Mouse (Mus musculus): ENCODE measurements around the gene Tmem86a.

- peak; percentile 63 for TF ChIP-seq POLR2A (IDR thresholded peaks at IDR 0.05; ENCODE audit: low read depth, low read length)
- no peak for TF ChIP-seq ZC3H11A (IDR thresholded peaks at IDR 0.05; ENCODE audit: low read depth, low read length)
- TF ChIP-seq CTCF (conservative IDR thresholded peaks at IDR 0.05 in 1 of 2, IDR thresholded peaks at IDR 0.05 in 1 of 2; ENCODE audit: low read depth in 2 of 2, low read length in 2 of 2): no peak
- no peak for TF ChIP-seq MAFK (IDR thresholded peaks at IDR 0.05; ENCODE audit: insufficient replicate concordance, low read length)
- TF ChIP-seq POLR2AphosphoS2 (IDR thresholded peaks at IDR 0.05; ENCODE audit: low read depth, low read length): no peak
- TF ChIP-seq HCFC1 (IDR thresholded peaks at IDR 0.05; ENCODE audit: low read depth, low read length): no peak; the same call in 1 of the 2 replicates
- TF ChIP-seq JUND (conservative IDR thresholded peaks at IDR 0.05; ENCODE audit: low read depth, low read length): no peak
- no peak for TF ChIP-seq EP300 (IDR thresholded peaks at IDR 0.05; ENCODE audit: low read length)
- TF ChIP-seq MAX (IDR thresholded peaks at IDR 0.05; ENCODE audit: low read length): no peak
- no peak for TF ChIP-seq ZMIZ1 (IDR thresholded peaks at IDR 0.05; ENCODE audit: low read depth, low read length)
- TF ChIP-seq NELFE (IDR thresholded peaks at IDR 0.05; ENCODE audit: low read depth, low read length): no peak
- no peak for TF ChIP-seq GABPA (IDR thresholded peaks at IDR 0.05; ENCODE audit: insufficient replicate concordance, low read depth, low read length)
These were observed at the start of gene Tmem86a for GRCm38 (mm10) chr7:47050366-47050765.

All from CH12.LX (cell line).